Mouse (Mus musculus): ENCODE measurements around the gene Mettl7a1. TPM values are rescaled to one million over a fixed set of nuclear protein-coding genes. Genes with fewer than 3 reads are reported as not detected.
"Not testable (repeated sequence)": the region's sequence is repeated elsewhere in the genome, so short reads cannot be mapped to it uniquely, and the experiment has no call there.

The Mettl7a1 gene
- polyA plus RNA-seq, 1 experiment from 2014 or later = 5.4 TPM

GRCm38 (mm10) chr15:100273791-100274308 lies 30.1 kb upstream of the Mettl7a1 start:
- H3K36me3 ChIP-seq; H3K9ac ChIP-seq (replicated peaks); H3K4me3 ChIP-seq; H3K27ac ChIP-seq (replicated peaks); H3K4me2 ChIP-seq (replicated peaks); H3K4me1 ChIP-seq; ATAC-seq (replicated peaks); H3K27me3 ChIP-seq; H3K9me3 ChIP-seq: not testable (repeated sequence)
- 85% methylated on average over 4 of the region's 4 CpGs for WGBS

- 94% methylated on average over 7 of the region's 7 CpGs for WGBS
- Histone ChIP-seq H3K36me3 (no peaks in the 10 kb centered on the region), H3K9ac (replicated peaks) (no peak overlapping the region), H3K9me3 (no peaks in the 10 kb centered on the region), H3K4me1 (no peaks in the 10 kb centered on the region), H3K27me3 (no peaks in the 10 kb centered on the region), H3K4me2 (replicated peaks) (no peak overlapping the region), H3K27ac (replicated peaks) (no peak overlapping the region), H3K4me3 (no peak overlapping the region)
- ATAC-seq (replicated peaks) = no peak
Measured at GRCm38 (mm10) chr15:100274790-100275559, 29.0 kb upstream of the Mettl7a1 start.

- Histone ChIP-seq H3K4me3 (no peak overlapping the region), H3K36me3 (no peaks in the 10 kb centered on the region), H3K27me3 (no peaks in the 10 kb centered on the region), H3K4me2 (replicated peaks) (no peak overlapping the region), H3K27ac (replicated peaks) (no peak overlapping the region), H3K9me3 (no peaks in the 10 kb centered on the region), H3K4me1 (no peaks in the 10 kb centered on the region), H3K9ac (replicated peaks) (no peak overlapping the region)
- 94% methylated on average over 4 of the region's 4 CpGs for WGBS
- no peak for ATAC-seq (replicated peaks)
Measured at GRCm38 (mm10) chr15:100276403-100276802, 27.5 kb upstream of the Mettl7a1 start.

DNA sequence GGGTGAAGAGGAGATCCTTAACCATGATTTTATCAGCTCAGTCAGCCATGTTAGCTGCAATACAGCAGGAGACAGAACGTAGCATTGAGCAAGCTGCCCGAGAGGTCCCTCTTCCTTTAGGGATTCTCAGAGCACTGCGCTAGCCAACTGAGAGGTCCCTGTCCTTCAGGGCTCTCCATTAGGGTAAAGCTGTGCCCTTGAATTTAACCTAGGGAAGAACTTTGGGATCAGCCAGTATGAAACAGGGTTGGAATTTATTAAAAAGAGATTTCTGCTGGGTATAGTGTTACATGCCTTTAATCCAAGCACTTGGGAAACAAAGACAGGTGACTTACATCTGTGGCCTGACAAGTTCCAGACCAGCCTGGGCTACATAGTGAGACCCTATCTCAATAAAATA lies 26.4 kb upstream of the Mettl7a1 start:
- H3K9me3 ChIP-seq = no peaks in the 10 kb centered on the region
- 92% methylated on average over 3 of the region's 3 CpGs for WGBS
- H3K27ac ChIP-seq (replicated peaks) = no peak overlapping the region
- no peaks in the 10 kb centered on the region for H3K36me3 ChIP-seq
- no peaks in the 10 kb centered on the region for H3K27me3 ChIP-seq
- H3K4me3 ChIP-seq = no peak overlapping the region
- no peak overlapping the region for H3K4me2 ChIP-seq (replicated peaks)
- no peak overlapping the region for H3K9ac ChIP-seq (replicated peaks)
- ATAC-seq (replicated peaks) = no peak
- H3K4me1 ChIP-seq = no peaks in the 10 kb centered on the region

DNA sequence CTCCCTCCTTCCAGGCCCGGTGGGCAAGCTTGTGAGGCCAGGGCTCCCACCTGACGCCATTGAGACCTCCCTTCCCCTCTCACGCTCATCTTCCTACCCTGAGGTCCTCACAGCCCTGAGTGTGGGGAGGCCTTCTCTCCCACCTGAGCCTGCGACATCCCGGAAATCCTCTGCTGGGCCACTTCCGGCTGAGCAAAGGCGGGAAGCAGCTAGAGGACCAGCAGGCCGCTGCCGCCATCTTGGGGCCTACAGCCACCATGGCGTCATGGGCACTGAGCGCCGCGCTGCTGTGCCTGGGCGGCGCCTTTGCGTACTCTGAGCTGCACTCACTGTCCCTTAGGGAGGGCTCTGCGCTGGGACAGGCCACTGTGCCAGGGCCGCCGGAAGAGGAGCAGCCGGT lies 23.3 kb upstream of the Mettl7a1 start, which contains the start of gene Tmprss12:
Tmprss12 (plus strand) TSS at position 212 of the 400 bp plus-strand sequence.
- ATAC-seq (replicated peaks) = no peak
- no peaks in the 10 kb centered on the region for H3K4me1 ChIP-seq
- no peak within 1 kb of the TSS for H3K9ac ChIP-seq (replicated peaks)
- H3K4me3 ChIP-seq = no peak within 1 kb of the TSS
- no peaks in the 10 kb centered on the region for H3K36me3 ChIP-seq
- 97% methylated on average over 20 of the region's 20 CpGs for WGBS
- H3K27me3 ChIP-seq = no peaks in the 10 kb centered on the region
- no peak within 1 kb of the TSS for H3K27ac ChIP-seq (replicated peaks)
- no peaks in the 10 kb centered on the region for H3K9me3 ChIP-seq
- no peak within 1 kb of the TSS for H3K4me2 ChIP-seq (replicated peaks)

- Histone ChIP-seq H3K4me3 (no peak overlapping the region), H3K9ac (replicated peaks) (no peak overlapping the region), H3K9me3 (no peaks in the 10 kb centered on the region), H3K36me3 (no peaks in the 10 kb centered on the region), H3K4me2 (replicated peaks) (no peak overlapping the region), H3K4me1 (no peaks in the 10 kb centered on the region), H3K27ac (replicated peaks) (no peak overlapping the region), H3K27me3 (no peaks in the 10 kb centered on the region)
- 95% methylated on average over 6 of the region's 6 CpGs for WGBS
- no peak for ATAC-seq (replicated peaks)
Measured at GRCm38 (mm10) chr15:100288980-100289379, 15.0 kb upstream of the Mettl7a1 start.

DNA sequence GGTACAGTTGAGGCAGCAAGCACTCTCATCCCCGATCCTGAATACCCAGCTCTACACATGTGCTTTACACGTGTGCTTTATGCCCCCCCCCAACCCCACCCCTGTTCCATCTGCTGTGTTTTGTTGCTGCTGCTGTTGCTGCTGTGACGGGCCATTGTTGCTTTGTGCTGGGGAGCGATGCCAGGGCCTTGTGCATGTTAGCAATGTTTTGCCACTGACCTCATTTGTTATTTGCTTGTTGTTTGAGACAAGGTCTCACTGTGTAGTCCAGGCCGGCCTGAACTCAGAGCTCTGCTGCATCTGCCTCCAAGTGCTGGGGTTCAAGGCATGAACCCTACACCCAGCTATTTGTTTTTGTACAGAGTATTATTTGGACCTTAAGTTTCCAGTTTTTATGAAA lies 13.1 kb upstream of the Mettl7a1 start:
- Histone ChIP-seq H3K9me3 (no peaks in the 10 kb centered on the region), H3K4me2 (replicated peaks) (no peak overlapping the region), H3K4me1 (no peaks in the 10 kb centered on the region), H3K27me3 (no peaks in the 10 kb centered on the region), H3K36me3 (no peaks in the 10 kb centered on the region), H3K27ac (replicated peaks) (no peak overlapping the region), H3K4me3 (no peak overlapping the region), H3K9ac (replicated peaks) (no peak overlapping the region)
- no peak for ATAC-seq (replicated peaks)
- 66% methylated on average over 5 of the region's 5 CpGs for WGBS

- no peaks in the 10 kb centered on the region for H3K9me3 ChIP-seq
- H3K4me2 ChIP-seq (replicated peaks) = no peak overlapping the region
- no peak overlapping the region for H3K4me3 ChIP-seq
- WGBS = 81% methylated on average over 7 of the region's 7 CpGs
- no peak overlapping the region for H3K27ac ChIP-seq (replicated peaks)
- H3K36me3 ChIP-seq = no peaks in the 10 kb centered on the region
- H3K4me1 ChIP-seq = no peaks in the 10 kb centered on the region
- no peaks in the 10 kb centered on the region for H3K27me3 ChIP-seq
- ATAC-seq (replicated peaks) = no peak
- no peak overlapping the region for H3K9ac ChIP-seq (replicated peaks)
Measured at GRCm38 (mm10) chr15:100292326-100292725, 11.6 kb upstream of the Mettl7a1 start.

DNA sequence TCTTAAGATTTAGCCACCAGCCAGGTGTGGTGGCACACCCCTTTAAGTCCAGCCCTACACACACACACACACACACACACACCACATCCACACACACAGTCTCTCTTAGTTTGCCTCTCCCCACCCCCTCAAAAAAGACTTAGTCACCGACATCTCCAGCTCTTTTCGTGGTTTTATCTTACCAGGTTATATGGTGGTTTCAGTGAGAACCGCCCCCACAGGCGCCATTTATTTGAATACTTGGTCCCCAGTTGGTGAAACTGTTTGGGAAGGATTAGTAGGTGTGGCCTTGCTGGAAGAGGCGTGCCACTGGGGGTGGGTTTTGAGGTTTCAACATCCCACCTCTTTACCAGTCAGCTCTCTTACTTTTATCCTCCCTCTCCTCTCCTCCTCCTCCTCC lies 6.1 kb upstream of the Mettl7a1 start:
- no peaks in the 10 kb centered on the region for H3K4me1 ChIP-seq
- no peak for ATAC-seq (replicated peaks)
- 94% methylated on average over 5 of the region's 5 CpGs for WGBS

DNA sequence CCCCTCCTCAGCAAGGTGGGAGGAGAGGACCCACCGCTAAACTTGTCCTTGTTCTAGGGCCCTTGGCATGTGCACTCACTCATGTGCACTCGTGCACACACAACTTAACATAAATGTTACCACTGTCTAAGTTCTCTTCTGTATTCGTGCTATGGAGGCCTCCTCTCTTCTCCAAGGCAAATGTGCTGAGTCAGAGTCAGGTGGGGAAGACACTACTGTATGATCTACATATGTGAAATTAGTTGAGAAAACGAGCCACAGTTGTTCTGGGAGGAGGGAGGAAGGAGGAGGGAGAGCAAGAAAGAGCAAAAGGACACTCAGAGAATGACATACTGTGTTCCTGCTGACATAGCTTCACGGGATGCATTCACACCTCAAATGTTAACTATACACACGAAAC lies 3.4 kb upstream of the Mettl7a1 start:
- no peak for ATAC-seq (replicated peaks)
- WGBS = 83% methylated on average over 6 of the region's 6 CpGs
- no peak overlapping the region for H3K9ac ChIP-seq (replicated peaks)
- H3K4me1 ChIP-seq = peaks cover 12% of the 10 kb centered on the region
- no peak overlapping the region for H3K4me2 ChIP-seq (replicated peaks)
- no peaks in the 10 kb centered on the region for H3K27me3 ChIP-seq
- no peak overlapping the region for H3K27ac ChIP-seq (replicated peaks)
- H3K9me3 ChIP-seq = no peaks in the 10 kb centered on the region
- H3K4me3 ChIP-seq = no peak overlapping the region
- H3K36me3 ChIP-seq = no peaks in the 10 kb centered on the region

More for the DNA sequence above, 6.1 kb upstream of the Mettl7a1 start:
- H3K27ac ChIP-seq (replicated peaks) = no peak overlapping the region
- H3K4me3 ChIP-seq = no peak overlapping the region
- no peaks in the 10 kb centered on the region for H3K9me3 ChIP-seq
- H3K4me2 ChIP-seq (replicated peaks) = no peak overlapping the region
- no peak overlapping the region for H3K9ac ChIP-seq (replicated peaks)
- H3K36me3 ChIP-seq = no peaks in the 10 kb centered on the region
- H3K27me3 ChIP-seq = no peaks in the 10 kb centered on the region

DNA sequence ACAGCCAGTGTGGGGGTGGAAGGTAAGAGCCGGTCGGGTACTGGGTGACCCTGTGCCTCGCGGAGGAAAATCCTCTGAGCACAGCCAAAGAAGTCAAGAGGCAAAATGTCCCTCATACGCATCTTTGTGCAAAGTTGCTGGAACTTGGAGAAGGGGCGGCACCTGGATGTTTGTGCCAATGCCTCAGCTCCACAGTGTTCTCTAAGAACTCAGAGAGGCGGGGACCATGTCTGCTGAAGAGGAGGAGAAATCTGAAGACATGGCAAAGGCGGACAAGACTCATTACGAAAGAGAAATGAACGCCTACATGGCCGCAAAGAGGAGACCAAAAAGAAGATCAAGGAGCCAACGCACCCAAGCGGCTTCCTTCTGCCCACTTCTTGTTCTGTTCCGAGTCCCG lies 2.4 kb upstream of the Mettl7a1 start:
- Histone ChIP-seq H3K27me3 (no peaks in the 10 kb centered on the region), H3K9me3 (no peaks in the 10 kb centered on the region), H3K4me1 (peaks cover 15% of the 10 kb centered on the region), H3K36me3 (no peaks in the 10 kb centered on the region), H3K4me3 (no peak overlapping the region), H3K4me2 (replicated peaks) (no peak overlapping the region), H3K9ac (replicated peaks) (no peak overlapping the region), H3K27ac (replicated peaks) (no peak overlapping the region)
- WGBS = 72% methylated on average over 15 of the region's 15 CpGs
- no peak for ATAC-seq (replicated peaks)

GRCm38 (mm10) chr15:100303428-100304018 lies 417 bp upstream of the Mettl7a1 start:
- H3K4me1 ChIP-seq = peaks cover 15% of the 10 kb centered on the region
- peak overlapping the region; percentile 80 for H3K4me2 ChIP-seq (replicated peaks)
- 53% methylated on average over 8 of the region's 8 CpGs for WGBS
- H3K9ac ChIP-seq (replicated peaks) = no peak overlapping the region
- no peaks in the 10 kb centered on the region for H3K27me3 ChIP-seq
- H3K27ac ChIP-seq (replicated peaks) = peak overlapping the region; percentile 90; the same call in 1 of the 2 replicates
- no peaks in the 10 kb centered on the region for H3K9me3 ChIP-seq
- no peaks in the 10 kb centered on the region for H3K36me3 ChIP-seq
- peak overlapping the region; percentile 54 for H3K4me3 ChIP-seq
- ATAC-seq (replicated peaks) = no peak
